Mouse (Mus musculus): ENCODE results near the gene Dusp8. TPM values are rescaled to one million over a fixed set of nuclear protein-coding genes. Genes with fewer than 3 reads are reported as not detected.

Gene Dusp8
- total RNA-seq, 1 experiment, result 1.2 TPM

DNA sequence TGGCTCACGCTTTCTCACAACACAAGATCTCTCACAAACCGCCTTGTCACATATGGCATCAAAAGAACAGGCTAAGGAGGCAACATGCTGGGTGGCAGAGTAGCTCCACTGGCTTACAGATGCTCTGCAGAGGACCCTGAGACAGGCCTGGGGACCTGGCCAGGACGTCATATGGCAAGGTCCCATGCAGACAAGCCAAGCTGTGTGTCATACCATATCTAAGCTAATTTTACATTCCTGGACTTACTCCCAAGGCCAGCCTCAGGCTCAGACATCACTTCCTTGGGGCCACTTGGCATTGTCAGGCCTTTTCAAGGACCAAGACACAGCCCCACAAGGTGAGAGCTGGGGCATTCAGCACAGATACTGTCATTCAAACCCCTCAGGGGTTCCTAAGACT, 40.2 kb downstream of the Dusp8 start:
- TF ChIP-seq ZC3H11A (IDR thresholded peaks at IDR 0.05; ENCODE audit: borderline replicate concordance, low read depth, low read length) (no peak), MAFK (IDR thresholded peaks at IDR 0.05; ENCODE audit: insufficient read depth, low read depth, low read length) (no peak), HCFC1 (IDR thresholded peaks at IDR 0.05; ENCODE audit: borderline replicate concordance, insufficient read depth, low read length) (no peak), ZNF384 (IDR thresholded peaks at IDR 0.05; ENCODE audit: low read depth, low read length) (no peak)
- no peak overlapping the region for H3K4me3 ChIP-seq (ENCODE audit: insufficient read depth in 1 of 2, low read depth in 1 of 2, low read length in 2 of 2, poor library complexity in 1 of 2, severe bottlenecking in 1 of 2)

GRCm38 (mm10) chr7:142050536-142050935, 45.1 kb downstream of the Dusp8 start:
- in situ Hi-C loops (cut with MboI; ENCODE audit: low sequenced_read_pairs in 2 of 2, unreplicated experiment in 2 of 2), result no loop called here
- Histone ChIP-seq H3K4me1 (ENCODE audit: control insufficient read depth in 2 of 2, insufficient read depth in 2 of 2, low read length in 2 of 2, poor library complexity in 1 of 2) (peaks cover 5 to 7% of the 10 kb centered on the region in 2 experiments), H3K36me3 (ENCODE audit: control insufficient read depth, insufficient read depth, low read length, poor library complexity, severe bottlenecking) (0 out of 2 replicates have a peak, but pooled peaks cover 2% of the 10 kb centered on the region), H3K27ac (ENCODE audit: insufficient read depth, low read depth, low read length, poor library complexity, severe bottlenecking) (no peak overlapping the region), H3K4me3 (ENCODE audit: insufficient read depth in 1 of 2, low read depth in 1 of 2, low read length in 2 of 2, poor library complexity in 1 of 2, severe bottlenecking in 1 of 2) (no peak overlapping the region), H3K9ac (ENCODE audit: insufficient read depth, low read depth, low read length, poor library complexity, severe bottlenecking) (no peak overlapping the region), H3K9me3 (ENCODE audit: control insufficient read depth, insufficient read depth, low read depth, low read length) (no peaks in the 10 kb centered on the region)
- no peak for DNase-seq (ENCODE audit: low read depth, low spot score)
- TF ChIP-seq ZNF384 (IDR thresholded peaks at IDR 0.05; ENCODE audit: low read depth, low read length) (no peak), ZC3H11A (IDR thresholded peaks at IDR 0.05; ENCODE audit: borderline replicate concordance, low read depth, low read length) (no peak), CHD2 (IDR thresholded peaks at IDR 0.05; ENCODE audit: low read depth, low read length) (no peak), HCFC1 (IDR thresholded peaks at IDR 0.05; ENCODE audit: borderline replicate concordance, insufficient read depth, low read length) (no peak), MAFK (IDR thresholded peaks at IDR 0.05; ENCODE audit: insufficient read depth, low read depth, low read length) (no peak)

More for the DNA sequence above, 40.2 kb downstream of the Dusp8 start:
- Histone ChIP-seq H3K4me1 (ENCODE audit: control insufficient read depth in 2 of 2, insufficient read depth in 2 of 2, low read length in 2 of 2, poor library complexity in 1 of 2) (0 out of 4 replicates have a peak, but pooled peaks cover 0 to 2% of the 10 kb centered on the region in 2 experiments), H3K9ac (ENCODE audit: insufficient read depth, low read depth, low read length, poor library complexity, severe bottlenecking) (no peak overlapping the region), H3K27ac (ENCODE audit: insufficient read depth, low read depth, low read length, poor library complexity, severe bottlenecking) (no peak overlapping the region), H3K9me3 (ENCODE audit: control insufficient read depth, insufficient read depth, low read depth, low read length) (no peaks in the 10 kb centered on the region), H3K36me3 (ENCODE audit: control insufficient read depth, insufficient read depth, low read length, poor library complexity, severe bottlenecking) (no peaks in the 10 kb centered on the region)
- in situ Hi-C loops (cut with MboI; ENCODE audit: low sequenced_read_pairs in 2 of 2, unreplicated experiment in 2 of 2), result no loop called here
- no peak for DNase-seq (ENCODE audit: low read depth, low spot score)

DNA sequence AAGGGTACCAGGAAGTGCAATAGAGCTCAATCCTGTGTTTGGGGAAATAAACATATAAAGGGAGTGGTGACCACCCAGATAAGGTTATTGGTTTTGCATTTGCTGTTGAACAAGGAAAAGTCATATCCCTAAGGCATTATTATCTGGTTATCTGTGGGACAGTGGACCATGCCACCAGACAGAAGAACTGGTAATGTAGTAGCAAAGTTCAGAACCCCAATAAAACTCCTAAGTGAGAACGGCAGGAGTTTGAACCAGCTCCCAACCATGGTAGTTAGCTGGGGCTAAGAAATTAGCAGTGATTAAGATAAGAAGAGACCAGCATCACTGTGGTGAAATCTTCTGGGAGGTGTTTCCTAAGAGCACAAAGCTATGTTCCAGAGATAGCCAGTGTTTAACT, 49.7 kb downstream of the Dusp8 start:
- no peak overlapping the region for H3K27ac ChIP-seq (ENCODE audit: insufficient read depth, low read depth, low read length, poor library complexity, severe bottlenecking)
- in situ Hi-C loops (cut with MboI; ENCODE audit: low sequenced_read_pairs in 2 of 2, unreplicated experiment in 2 of 2), result no loop called here
- H3K36me3 ChIP-seq (ENCODE audit: control insufficient read depth, insufficient read depth, low read length, poor library complexity, severe bottlenecking), result 0 out of 2 replicates have a peak, but pooled peaks cover 2% of the 10 kb centered on the region
- H3K9ac ChIP-seq (ENCODE audit: insufficient read depth, low read depth, low read length, poor library complexity, severe bottlenecking), result no peak overlapping the region
- no peak for DNase-seq (ENCODE audit: low read depth, low spot score)
- TF ChIP-seq HCFC1 (IDR thresholded peaks at IDR 0.05; ENCODE audit: borderline replicate concordance, insufficient read depth, low read length), result no peak
- TF ChIP-seq ZNF384 (IDR thresholded peaks at IDR 0.05; ENCODE audit: low read depth, low read length), result no peak
- H3K4me1 ChIP-seq (ENCODE audit: control insufficient read depth in 2 of 2, insufficient read depth in 2 of 2, low read length in 2 of 2, poor library complexity in 1 of 2), result peaks cover 7% of the 10 kb centered on the region in 2 experiments
- no peaks in the 10 kb centered on the region for H3K9me3 ChIP-seq (ENCODE audit: control insufficient read depth, insufficient read depth, low read depth, low read length)
- H3K4me3 ChIP-seq (ENCODE audit: insufficient read depth in 1 of 2, low read depth in 1 of 2, low read length in 2 of 2, poor library complexity in 1 of 2, severe bottlenecking in 1 of 2), result no peak overlapping the region

DNA sequence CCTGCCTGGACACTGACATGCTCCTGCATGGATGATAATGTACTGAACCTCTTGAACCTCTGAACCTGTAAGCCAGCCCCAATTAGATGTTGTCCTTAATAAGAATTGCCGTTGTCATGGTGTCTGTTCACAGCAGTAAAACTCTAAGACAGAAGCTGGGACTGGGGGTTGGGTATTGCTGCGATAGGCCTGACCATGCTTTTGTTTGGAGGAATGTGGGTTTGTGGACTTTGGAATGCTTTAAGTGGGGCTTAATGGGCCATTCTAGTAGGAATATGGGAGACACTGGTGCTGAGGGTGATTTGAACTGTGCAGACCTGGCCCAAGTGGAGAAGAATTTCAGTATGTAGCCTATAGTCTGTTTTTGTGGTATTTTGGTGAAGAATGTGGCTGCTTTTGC, 50.3 kb downstream of the Dusp8 start:
- no peak overlapping the region for H3K27ac ChIP-seq (ENCODE audit: insufficient read depth, low read depth, low read length, poor library complexity, severe bottlenecking)
- H3K9me3 ChIP-seq (ENCODE audit: control insufficient read depth, insufficient read depth, low read depth, low read length), result no peaks in the 10 kb centered on the region
- in situ Hi-C loops (cut with MboI; ENCODE audit: low sequenced_read_pairs in 2 of 2, unreplicated experiment in 2 of 2), result no loop called here
- H3K36me3 ChIP-seq (ENCODE audit: control insufficient read depth, insufficient read depth, low read length, poor library complexity, severe bottlenecking), result 0 out of 2 replicates have a peak, but pooled peaks cover 2% of the 10 kb centered on the region
- no peak overlapping the region for H3K4me3 ChIP-seq (ENCODE audit: insufficient read depth in 1 of 2, low read depth in 1 of 2, low read length in 2 of 2, poor library complexity in 1 of 2, severe bottlenecking in 1 of 2)
- no peak for DNase-seq (ENCODE audit: low read depth, low spot score)
- H3K4me1 ChIP-seq (ENCODE audit: control insufficient read depth in 2 of 2, insufficient read depth in 2 of 2, low read length in 2 of 2, poor library complexity in 1 of 2), result peaks cover 7% of the 10 kb centered on the region in 2 experiments
- H3K9ac ChIP-seq (ENCODE audit: insufficient read depth, low read depth, low read length, poor library complexity, severe bottlenecking), result no peak overlapping the region
- TF ChIP-seq CHD2 (IDR thresholded peaks at IDR 0.05; ENCODE audit: low read depth, low read length) (0 out of 2 replicates have a peak, but pooled peaks have one; percentile 34), ZNF384 (IDR thresholded peaks at IDR 0.05; ENCODE audit: low read depth, low read length) (no peak)

GRCm38 (mm10) chr7:142040756-142041155, 54.9 kb downstream of the Dusp8 start:
- no peaks in the 10 kb centered on the region for H3K36me3 ChIP-seq (ENCODE audit: control insufficient read depth, insufficient read depth, low read length, poor library complexity, severe bottlenecking)
- H3K9ac ChIP-seq (ENCODE audit: insufficient read depth, low read depth, low read length, poor library complexity, severe bottlenecking), result no peak overlapping the region
- no peak overlapping the region for H3K4me3 ChIP-seq (ENCODE audit: insufficient read depth in 1 of 2, low read depth in 1 of 2, low read length in 2 of 2, poor library complexity in 1 of 2, severe bottlenecking in 1 of 2)
- in situ Hi-C loops (cut with MboI; ENCODE audit: low sequenced_read_pairs in 2 of 2, unreplicated experiment in 2 of 2), result no loop called here
- DNase-seq (ENCODE audit: low read depth, low spot score), result no peak
- no peaks in the 10 kb centered on the region for H3K9me3 ChIP-seq (ENCODE audit: control insufficient read depth, insufficient read depth, low read depth, low read length)
- no peak overlapping the region for H3K27ac ChIP-seq (ENCODE audit: insufficient read depth, low read depth, low read length, poor library complexity, severe bottlenecking)
- TF ChIP-seq MAFK (IDR thresholded peaks at IDR 0.05; ENCODE audit: insufficient read depth, low read depth, low read length) (no peak), CHD2 (IDR thresholded peaks at IDR 0.05; ENCODE audit: low read depth, low read length) (no peak), ZNF384 (IDR thresholded peaks at IDR 0.05; ENCODE audit: low read depth, low read length) (no peak), HCFC1 (IDR thresholded peaks at IDR 0.05; ENCODE audit: borderline replicate concordance, insufficient read depth, low read length) (no peak), ZC3H11A (IDR thresholded peaks at IDR 0.05; ENCODE audit: borderline replicate concordance, low read depth, low read length) (no peak)
- 0 out of 4 replicates have a peak, but pooled peaks cover 0 to 3% of the 10 kb centered on the region in 2 experiments for H3K4me1 ChIP-seq (ENCODE audit: control insufficient read depth in 2 of 2, insufficient read depth in 2 of 2, low read length in 2 of 2, poor library complexity in 1 of 2)
